Comparison of ENCODE assay signal across 21 mouse cellular contexts in the genomic region with DNA sequence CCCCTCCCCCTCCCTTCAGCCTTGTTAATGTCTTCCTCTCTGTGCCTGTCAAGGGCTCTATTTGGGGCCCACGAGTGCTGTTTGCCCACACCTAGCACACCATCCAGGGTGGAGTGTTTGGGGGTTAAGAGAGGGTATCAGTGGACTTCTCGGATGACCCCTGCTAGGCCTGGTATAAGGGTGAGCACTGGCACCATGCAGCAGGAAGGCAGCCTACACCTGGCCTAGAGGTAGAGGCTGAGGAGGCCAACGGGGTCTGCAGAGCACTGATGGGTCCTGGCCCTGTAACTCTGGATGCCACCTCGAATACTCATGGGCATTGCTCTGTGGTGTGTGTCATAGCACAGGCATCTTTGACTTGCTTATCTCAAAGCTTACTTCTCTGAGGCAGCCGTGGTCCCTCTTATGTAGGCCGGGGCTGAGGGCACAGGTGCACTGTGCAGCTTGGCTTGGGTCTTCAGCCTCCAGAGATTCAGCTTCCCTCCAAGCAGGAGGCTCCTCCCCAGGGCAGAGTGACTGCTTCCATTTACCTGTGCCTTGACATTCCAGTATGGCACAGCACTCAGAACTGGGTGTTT. TPM values are rescaled to one million over a fixed set of nuclear protein-coding genes. Genes with fewer than 3 reads are reported as not detected.
A peak's percentile ranks its signal among the peaks of the same experiment; 100 is the strongest.
DNase-seq lines count a peak whose midpoint lies in the region; ATAC-seq and TF ChIP-seq lines count a peak whose summit lies in the region.
"Had no signal": no experiment of that assay in that cellular context is flagged by ENCODE, and none has a peak within 500 bp of the region (broad histone marks: within the 10 kb centered on the region; RNA-seq: fewer than 3 reads in every experiment).

No protein-coding gene starts in this region.

- no peak for TF ChIP-seq EP300 in heart, postnatal 0 days (IDR thresholded peaks at IDR 0.05; ENCODE audit: low read depth)

- no peak for DNase-seq in heart, postnatal 0 days (ENCODE audit: low spot score)
- DNase-seq in heart, adult 18-20 months, result no peak
- peak; percentile 74 for DNase-seq in midbrain, embryonic 11.5 days (ENCODE audit: low spot score, missing footprints)
- no peak for DNase-seq in midbrain, embryonic 14.5 days
- no peak for DNase-seq in ovary, postnatal 36 days (ENCODE audit: low spot score)
- DNase-seq: kidney, adult 9 months; kidney, postnatal 14 days; left cerebral cortex, postnatal 4 days; liver had no signal

- 92% methylated on average over 6 of the region's 6 CpGs for WGBS in forebrain, embryonic 13.5 days
- 86% methylated on average over 6 of the region's 6 CpGs for WGBS in forebrain, embryonic 16.5 days
- WGBS in heart, postnatal 0 days, result 54% methylated on average over 6 of the region's 6 CpGs
- 95% methylated on average over 6 of the region's 6 CpGs for WGBS in midbrain, embryonic 11.5 days
- 98% methylated on average over 6 of the region's 6 CpGs for WGBS in midbrain, embryonic 14.5 days

- TF ChIP-seq CTCF in heart, postnatal 0 days (IDR thresholded peaks at IDR 0.05; ENCODE audit: low read depth), result no peak

- peaks cover 55% of the 10 kb centered on the region for H3K36me3 ChIP-seq in forebrain, embryonic 13.5 days (ENCODE audit: poor library complexity, severe bottlenecking)
- H3K36me3 ChIP-seq in forebrain, embryonic 16.5 days (ENCODE audit: control insufficient read depth, insufficient read depth), result peaks cover 12% of the 10 kb centered on the region
- H3K36me3 ChIP-seq in heart, postnatal 0 days (replicated peaks; ENCODE audit: control insufficient read depth, insufficient read depth, low read length), result peaks cover 53% of the 10 kb centered on the region
- H3K36me3 ChIP-seq in midbrain, embryonic 11.5 days (ENCODE audit: control insufficient read depth, insufficient read depth, low read length), result peaks cover 6% of the 10 kb centered on the region
- peaks cover 45% of the 10 kb centered on the region for H3K36me3 ChIP-seq in midbrain, embryonic 14.5 days (ENCODE audit: control insufficient read depth, insufficient read depth, low read length)

- no peak overlapping the region for H3K9ac ChIP-seq in forebrain, embryonic 13.5 days
- no peak overlapping the region for H3K9ac ChIP-seq in forebrain, embryonic 16.5 days (replicated peaks; ENCODE audit: low read depth, low read length)
- H3K9ac ChIP-seq in heart, postnatal 0 days (replicated peaks; ENCODE audit: low read depth, low read length), result no peak overlapping the region
- H3K9ac ChIP-seq in midbrain, embryonic 11.5 days (ENCODE audit: low read length), result no peak overlapping the region
- H3K9ac ChIP-seq in midbrain, embryonic 14.5 days (replicated peaks; ENCODE audit: low read length), result no peak overlapping the region
- H3K9ac ChIP-seq: embryonic facial prominence, embryonic 13.5 days; forebrain, embryonic 12.5 days; liver, embryonic 15.5 days; lung, embryonic 15.5 days; midbrain, embryonic 13.5 days; neural tube, embryonic 15.5 days had no signal

- 0 out of 2 replicates have a peak, but pooled peaks have one; percentile 2 for ATAC-seq in forebrain, embryonic 13.5 days
- no peak for ATAC-seq in forebrain, embryonic 16.5 days
- no peak for ATAC-seq in heart, postnatal 0 days (ENCODE audit: insufficient read depth, low read depth)
- ATAC-seq in midbrain, embryonic 11.5 days (ENCODE audit: low FRiP score), result no peak
- no peak for ATAC-seq in midbrain, embryonic 14.5 days (ENCODE audit: low FRiP score, low TSS enrichment)
- ATAC-seq: intestine, embryonic 16.5 days had no signal

- H3K27me3 ChIP-seq in forebrain, embryonic 13.5 days, result no peaks in the 10 kb centered on the region
- H3K27me3 ChIP-seq in forebrain, embryonic 16.5 days (replicated peaks; ENCODE audit: control insufficient read depth, insufficient read depth, low read length), result no peaks in the 10 kb centered on the region
- no peaks in the 10 kb centered on the region for H3K27me3 ChIP-seq in heart, postnatal 0 days (ENCODE audit: control insufficient read depth, insufficient read depth, low read length)
- H3K27me3 ChIP-seq in midbrain, embryonic 11.5 days (ENCODE audit: control insufficient read depth, insufficient read depth, low read length), result no peaks in the 10 kb centered on the region
- no peaks in the 10 kb centered on the region for H3K27me3 ChIP-seq in midbrain, embryonic 14.5 days (ENCODE audit: control insufficient read depth, insufficient read depth, low read length)
- H3K27me3 ChIP-seq: embryonic facial prominence, embryonic 13.5 days; forebrain, embryonic 12.5 days; lung, embryonic 15.5 days; midbrain, embryonic 13.5 days; neural tube, embryonic 15.5 days had no signal

- no peak overlapping the region for H3K27ac ChIP-seq in forebrain, embryonic 13.5 days
- no peak overlapping the region for H3K27ac ChIP-seq in forebrain, embryonic 16.5 days (ENCODE audit: low read length)
- H3K27ac ChIP-seq in heart, postnatal 0 days (ENCODE audit: low read depth), result peak overlapping the region; percentile 26; the same call in 1 of the 2 replicates
- H3K27ac ChIP-seq in midbrain, embryonic 11.5 days (ENCODE audit: low read depth, low read length), result no peak overlapping the region
- no peak overlapping the region for H3K27ac ChIP-seq in midbrain, embryonic 14.5 days (replicated peaks; ENCODE audit: low read depth, low read length)
- H3K27ac ChIP-seq: embryonic facial prominence, embryonic 13.5 days; forebrain, embryonic 12.5 days; liver, embryonic 15.5 days; lung, embryonic 15.5 days; macrophage; midbrain, embryonic 13.5 days; neural tube, embryonic 15.5 days; stomach, postnatal 0 days had no signal

- H3K4me1 ChIP-seq in forebrain, embryonic 13.5 days, result peaks cover 28% of the 10 kb centered on the region
- H3K4me1 ChIP-seq in forebrain, embryonic 16.5 days (replicated peaks; ENCODE audit: control insufficient read depth, insufficient read depth, low read length), result peaks cover 17% of the 10 kb centered on the region
- peaks cover 18% of the 10 kb centered on the region for H3K4me1 ChIP-seq in heart, postnatal 0 days (ENCODE audit: control insufficient read depth, insufficient read depth)
- peaks cover 11% of the 10 kb centered on the region for H3K4me1 ChIP-seq in midbrain, embryonic 11.5 days (ENCODE audit: control insufficient read depth, insufficient read depth, low read length)
- H3K4me1 ChIP-seq in midbrain, embryonic 14.5 days (ENCODE audit: control insufficient read depth, insufficient read depth, low read length), result peaks cover 9% of the 10 kb centered on the region

- no peak overlapping the region for H3K4me2 ChIP-seq in forebrain, embryonic 13.5 days
- no peak overlapping the region for H3K4me2 ChIP-seq in forebrain, embryonic 16.5 days (ENCODE audit: low read length)
- H3K4me2 ChIP-seq in heart, postnatal 0 days (ENCODE audit: low read depth, low read length), result no peak overlapping the region
- no peak overlapping the region for H3K4me2 ChIP-seq in midbrain, embryonic 11.5 days
- H3K4me2 ChIP-seq in midbrain, embryonic 14.5 days (ENCODE audit: low read length), result no peak overlapping the region
- H3K4me2 ChIP-seq: embryonic facial prominence, embryonic 13.5 days; forebrain, embryonic 12.5 days; liver, embryonic 15.5 days; lung, embryonic 15.5 days; midbrain, embryonic 13.5 days; neural tube, embryonic 15.5 days had no signal

- H3K9me3 ChIP-seq in forebrain, embryonic 13.5 days (replicated peaks), result no peaks in the 10 kb centered on the region
- H3K9me3 ChIP-seq in forebrain, embryonic 16.5 days (ENCODE audit: control insufficient read depth, low read length), result no peaks in the 10 kb centered on the region
- no peaks in the 10 kb centered on the region for H3K9me3 ChIP-seq in heart, postnatal 0 days (replicated peaks; ENCODE audit: control insufficient read depth, low read length)
- no peaks in the 10 kb centered on the region for H3K9me3 ChIP-seq in midbrain, embryonic 11.5 days (ENCODE audit: control insufficient read depth, low read length)
- no peaks in the 10 kb centered on the region for H3K9me3 ChIP-seq in midbrain, embryonic 14.5 days (ENCODE audit: control insufficient read depth, low read length)
- H3K9me3 ChIP-seq: embryonic facial prominence, embryonic 13.5 days; forebrain, embryonic 12.5 days; liver, embryonic 15.5 days; lung, embryonic 15.5 days; midbrain, embryonic 13.5 days; neural tube, embryonic 15.5 days had no signal

- H3K4me3 ChIP-seq in forebrain, embryonic 13.5 days, result no peak overlapping the region
- H3K4me3 ChIP-seq in forebrain, embryonic 16.5 days (replicated peaks; ENCODE audit: low read length), result no peak overlapping the region
- no peak overlapping the region for H3K4me3 ChIP-seq in heart, postnatal 0 days (ENCODE audit: low read depth, low read length)
- no peak overlapping the region for H3K4me3 ChIP-seq in midbrain, embryonic 11.5 days (ENCODE audit: low read depth, low read length)
- no peak overlapping the region for H3K4me3 ChIP-seq in midbrain, embryonic 14.5 days (replicated peaks; ENCODE audit: low read depth, low read length)
- H3K4me3 ChIP-seq: embryonic facial prominence, embryonic 13.5 days; erythroblast, embryonic 14.5 days; forebrain, embryonic 12.5 days; liver, embryonic 15.5 days; lung, embryonic 15.5 days; midbrain, embryonic 13.5 days; neural tube, embryonic 15.5 days had no signal

RNA-seq across cellular contexts. Expression of gene Parvb, which starts 18.6 kb away (rescaled TPM):
- polyA plus RNA-seq in forebrain, embryonic 13.5 days (2015; fragmentation: Nextera tagmentation; extraction: Ambion mirVana), result 2.1 and 2.6 TPM in 2 replicates
- polyA plus RNA-seq in forebrain, embryonic 16.5 days (2015; fragmentation: Nextera tagmentation; extraction: Ambion mirVana), result 2.2 and 2.8 TPM in 2 replicates
- 26.1 and 31.8 TPM in 2 replicates for total RNA-seq in heart, postnatal 0 days (2014; rRNA removed; ENCODE audit: low replicate concordance)
- 10.8 and 11.7 TPM in 2 replicates for polyA plus RNA-seq in heart, postnatal 0 days (2015; fragmentation: Nextera tagmentation; extraction: Ambion mirVana)
- 100 to 1,000 TPM in 1 of 2 experiments, 10 to 100 TPM in 1; 89.9 to 103 TPM for total RNA-seq in heart, adult 18-20 months (2021)
- polyA plus RNA-seq in midbrain, embryonic 11.5 days (2014; fragmentation: Nextera tagmentation; extraction: Ambion mirVana), result 10.2 and 10.8 TPM in 2 replicates
- 4.4 and 4.9 TPM in 2 replicates for polyA plus RNA-seq in midbrain, embryonic 14.5 days (2014; fragmentation: Nextera tagmentation; extraction: Ambion mirVana)

RNA-seq across cellular contexts. Expression of gene Samm50, which starts 21.2 kb away (rescaled TPM):
- polyA plus RNA-seq in forebrain, embryonic 13.5 days (2015; fragmentation: Nextera tagmentation; extraction: Ambion mirVana), result 84.4 and 91.5 TPM in 2 replicates
- polyA plus RNA-seq in forebrain, embryonic 16.5 days (2015; fragmentation: Nextera tagmentation; extraction: Ambion mirVana), result 88.5 and 91.8 TPM in 2 replicates
- 34.1 and 42.4 TPM in 2 replicates for total RNA-seq in heart, postnatal 0 days (2014; rRNA removed; ENCODE audit: low replicate concordance)
- 201 and 207 TPM in 2 replicates for polyA plus RNA-seq in heart, postnatal 0 days (2015; fragmentation: Nextera tagmentation; extraction: Ambion mirVana)
- total RNA-seq in heart, adult 18-20 months (2021), result 100 to 1,000 TPM; 299 to 313 TPM
- 75.9 and 77.4 TPM in 2 replicates for polyA plus RNA-seq in midbrain, embryonic 11.5 days (2014; fragmentation: Nextera tagmentation; extraction: Ambion mirVana)
- polyA plus RNA-seq in midbrain, embryonic 14.5 days (2014; fragmentation: Nextera tagmentation; extraction: Ambion mirVana), result 54.2 and 70.8 TPM in 2 replicates

RNA-seq across cellular contexts. Expression of gene Pnpla3, which starts 45.6 kb away (rescaled TPM):
- 2.8 and 3.1 TPM in 2 replicates for polyA plus RNA-seq in forebrain, embryonic 13.5 days (2015; fragmentation: Nextera tagmentation; extraction: Ambion mirVana)
- 5.1 and 5.3 TPM in 2 replicates for polyA plus RNA-seq in forebrain, embryonic 16.5 days (2015; fragmentation: Nextera tagmentation; extraction: Ambion mirVana)
- total RNA-seq in heart, postnatal 0 days (2014; rRNA removed; ENCODE audit: low replicate concordance), result not detected in 2 replicates
- 0.32 and 0.48 TPM in 2 replicates for polyA plus RNA-seq in heart, postnatal 0 days (2015; fragmentation: Nextera tagmentation; extraction: Ambion mirVana)
- 1 to 10 TPM; 2.6 to 8.8 TPM for total RNA-seq in heart, adult 18-20 months (2021)
- polyA plus RNA-seq in midbrain, embryonic 11.5 days (2014; fragmentation: Nextera tagmentation; extraction: Ambion mirVana), result 1.5 and 1.7 TPM in 2 replicates
- polyA plus RNA-seq in midbrain, embryonic 14.5 days (2014; fragmentation: Nextera tagmentation; extraction: Ambion mirVana), result 3.3 and 4.5 TPM in 2 replicates
- polyA plus RNA-seq: erythroblast, embryonic 14.5 days; macrophage had no signal
